Mouse (Mus musculus): ENCODE results near the gene Gm28035. TPM values are rescaled to one million over a fixed set of nuclear protein-coding genes. Genes with fewer than 3 reads are reported as not detected.
A peak's percentile ranks its signal among the peaks of the same experiment; 100 is the strongest.

Gene Gm28035
- total RNA-seq, 1 experiment from 2014 or later = 0.63 TPM

- peak; percentile 6 for DNase-seq
These were observed 1.4 kb upstream of the Gm28035 start for GRCm38 (mm10) chr2:30238906-30239465.

- peak; percentile 52 for DNase-seq
These were observed 590 bp upstream of the Gm28035 start for GRCm38 (mm10) chr2:30239777-30240176.

GRCm38 (mm10) chr2:30242509-30242908, 2.1 kb downstream of the Gm28035 start:
- DNase-seq = peak; percentile 86

- DNase-seq = no peak
These were observed 3.0 kb downstream of the Gm28035 start for GRCm38 (mm10) chr2:30243391-30243790.

GRCm38 (mm10) chr2:30244595-30245178, 4.3 kb downstream of the Gm28035 start:
- DNase-seq = no peak

- DNase-seq = no peak
These were observed 6.7 kb downstream of the Gm28035 start for GRCm38 (mm10) chr2:30247036-30247435.

- DNase-seq = no peak
These were observed 7.3 kb downstream of the Gm28035 start for GRCm38 (mm10) chr2:30247681-30248080.

GRCm38 (mm10) chr2:30249182-30249581, 8.8 kb downstream of the Gm28035 start:
- no peak for DNase-seq

- DNase-seq = no peak
These were observed 10.1 kb downstream of the Gm28035 start for GRCm38 (mm10) chr2:30250166-30251128.

GRCm38 (mm10) chr2:30251417-30252104, 11.2 kb downstream of the Gm28035 start:
- peak; percentile 71 for DNase-seq

GRCm38 (mm10) chr2:30252521-30252920, 12.2 kb downstream of the Gm28035 start:
- peak; percentile 66 for DNase-seq

- DNase-seq = no peak
These were observed 13.4 kb downstream of the Gm28035 start for GRCm38 (mm10) chr2:30253809-30254208.

GRCm38 (mm10) chr2:30255631-30256395, 15.4 kb downstream of the Gm28035 start:
- no peak for DNase-seq

- no peak for DNase-seq
These were observed 16.4 kb downstream of the Gm28035 start for GRCm38 (mm10) chr2:30256616-30257350.

- no peak for DNase-seq
These were observed 17.5 kb downstream of the Gm28035 start for GRCm38 (mm10) chr2:30257699-30258460.

- peak; percentile 49 for DNase-seq
These were observed 18.2 kb downstream of the Gm28035 start for GRCm38 (mm10) chr2:30258600-30258999.

GRCm38 (mm10) chr2:30259131-30260064, 19.0 kb downstream of the Gm28035 start:
- DNase-seq = no peak

GRCm38 (mm10) chr2:30261064-30261736, 20.8 kb downstream of the Gm28035 start:
- no peak for DNase-seq
